Mouse (Mus musculus) G1E (cell line): ENCODE measurements around the gene Srpk3.

ENCODE experiments used
- CTCF ChIP-seq: IDR thresholded peaks from 2 replicates; pipeline ENCODE4 v1.5.1; 2012; ENCODE audit warnings: low read depth, low read length, inconsistent platforms, mixed read lengths
- GATA1 ChIP-seq: IDR thresholded peaks from 2 replicates; pipeline ENCODE4 v1.6.1; 2012; ENCODE audit warnings: borderline replicate concordance, low read length, inconsistent platforms, mixed read lengths
- GATA2 ChIP-seq: IDR thresholded peaks from 2 replicates; pipeline ENCODE4 v1.6.1; 2012; ENCODE audit warnings: low read depth, low read length, inconsistent platforms, borderline replicate concordance

- no peak for TF ChIP-seq CTCF
- no peak for TF ChIP-seq GATA2
- no peak for TF ChIP-seq GATA1
Observed at GRCm38 (mm10) chrX:73805814-73806213, 31.6 kb downstream of the Srpk3 start.
